Mouse (Mus musculus) testis, adult 2 months (tissue): Measurements from ENCODE around the gene Sema3a.

Experiments used
- CTCF ChIP-seq: fragments of 200-500 bp; IDR thresholded peaks from 2 replicates; pipeline ENCODE4 v1.5.1; 2012; ENCODE audit warnings: low read depth, mild to moderate bottlenecking, inconsistent platforms, low read length, moderate library complexity; ENCODE audit not compliant: control insufficient read depth, insufficient read depth, insufficient replicate concordance
- POLR2A ChIP-seq: fragments of 200-500 bp; IDR thresholded peaks from 2 replicates; pipeline ENCODE4 v1.6.1; 2012; ENCODE audit warnings: low read depth, mild to moderate bottlenecking, inconsistent platforms, low read length, moderate library complexity; ENCODE audit not compliant: control insufficient read depth

DNA sequence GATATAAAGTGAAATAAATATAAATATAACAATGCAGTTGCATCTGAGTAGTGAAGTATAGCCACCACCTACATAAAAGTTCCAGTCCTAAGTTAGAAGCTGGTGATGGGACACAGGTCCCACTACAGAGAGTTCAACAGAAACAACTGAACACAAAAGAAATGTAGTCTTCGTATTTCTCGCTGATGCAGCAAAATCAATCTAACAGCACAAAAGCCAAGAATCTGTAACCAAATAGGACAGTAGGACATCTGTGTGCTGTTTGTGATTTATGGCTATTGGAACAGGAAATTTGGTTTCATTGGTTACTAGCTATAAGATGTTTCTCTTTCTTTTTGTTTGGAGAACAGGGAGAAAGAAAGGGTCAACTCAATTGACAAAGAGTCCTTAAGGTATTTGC is 469.2 kb downstream of the Sema3a start:
- TF ChIP-seq POLR2A (no peak), CTCF (no peak)
